ENCODE assay signal across 28 mouse cellular contexts in genomic region chr11:95379552-95379951, GRCm38 (mm10). TPM values are rescaled to one million over a fixed set of nuclear protein-coding genes. Genes with fewer than 3 reads are reported as not detected.
DNase-seq lines count a peak whose midpoint lies in the region; TF ChIP-seq lines count a peak whose summit lies in the region.
"Had no signal": no experiment of that assay in that cellular context is flagged by ENCODE, and none has a peak within 500 bp of the region (broad histone marks: within the 10 kb centered on the region; RNA-seq: fewer than 3 reads in every experiment).

No protein-coding gene starts in this region.

- peaks cover 21% of the 10 kb centered on the region for H3K4me1 ChIP-seq in olfactory bulb, adult 2 months (ENCODE audit: control insufficient read depth, insufficient read depth, low read length)
- H3K4me1 ChIP-seq: embryonic facial prominence, embryonic 13.5 days; forebrain, embryonic 12.5 days; hindbrain, embryonic 12.5 days had no signal

- no peak overlapping the region for H3K4me3 ChIP-seq in layer of hippocampus, adult 2 months
- H3K4me3 ChIP-seq in olfactory bulb, adult 2 months (ENCODE audit: insufficient read depth, low read depth, low read length) = no peak overlapping the region
- no peak overlapping the region for H3K4me3 ChIP-seq in left cerebral cortex, adult 2 months
- H3K4me3 ChIP-seq: embryonic facial prominence, embryonic 13.5 days; erythroblast, embryonic 14.5 days; forebrain, embryonic 12.5 days; hindbrain, embryonic 12.5 days; megakaryocyte, embryonic 14.5 days had no signal

- 57% methylated on average over 5 of the region's 5 CpGs for WGBS in olfactory bulb, adult 2 months

- no peak for TF ChIP-seq POLR2A in olfactory bulb, adult 2 months (IDR thresholded peaks at IDR 0.05; ENCODE audit: insufficient read depth, low read depth, low read length)

- DNase-seq in layer of hippocampus, adult 2 months (ENCODE audit: low spot score in 2 of 2) = no peak
- no peak for DNase-seq in layer of hippocampus, adult 9-10 months (ENCODE audit: low spot score)
- DNase-seq in 416B (ENCODE audit: low read depth) = peak; percentile 63
- DNase-seq in brain, adult 2 months (ENCODE audit: low read depth, low spot score) = peak; percentile 50
- DNase-seq in MN1 (ENCODE audit: low spot score) = no peak
- DNase-seq in left cerebral cortex, adult 2 months (ENCODE audit: extremely low spot score in 1 of 2, low spot score in 2 of 2) = no peak
- DNase-seq: adrenal gland, postnatal 14 days; B cell, adult 2 months; cerebellum, adult 11-12 months; cerebellum, postnatal 10 days; forebrain, postnatal 0 days; gastrocnemius, postnatal 10 days; heart, postnatal 14 days; kidney, adult 9 months; kidney, postnatal 10 days; left cerebral cortex, postnatal 4 days; lung, postnatal 4 days; midbrain, embryonic 14.5 days; right cerebral cortex, adult 18-20 months; thymus, adult 18-20 months; thymus, postnatal 25 days had no signal

- TF ChIP-seq CTCF in layer of hippocampus, adult 2 months (conservative IDR thresholded peaks at IDR 0.05) = no peak
- no peak for TF ChIP-seq CTCF in olfactory bulb, adult 2 months (IDR thresholded peaks at IDR 0.05; ENCODE audit: insufficient read depth, low read depth, low read length)
- no peak for TF ChIP-seq CTCF in left cerebral cortex, adult 2 months (IDR thresholded peaks at IDR 0.05)

- intact Hi-C loops in left cerebral cortex, adult 2 months (cut with DNase I) = no loop called here

- peak overlapping the region; percentile 76 for H3K27ac ChIP-seq in layer of hippocampus, adult 2 months
- H3K27ac ChIP-seq in olfactory bulb, adult 2 months (ENCODE audit: insufficient read depth, low read depth, low read length) = peak overlapping the region; percentile 6
- H3K27ac ChIP-seq in left cerebral cortex, adult 2 months = no peak overlapping the region
- H3K27ac ChIP-seq: embryonic facial prominence, embryonic 13.5 days; forebrain, embryonic 12.5 days; hindbrain, embryonic 12.5 days; stomach, postnatal 0 days had no signal

RNA-seq across cellular contexts. Expression of gene Slc35b1, which starts 4.9 kb away (rescaled TPM):
- 10 to 100 TPM; 64.4 to 69.2 TPM for total RNA-seq in layer of hippocampus, adult 2 months (2021)
- not detected in 2 replicates for polyA plus RNA-seq in olfactory bulb, adult 2 months (2012; ENCODE audit: insufficient read depth, insufficient read length, low replicate concordance, missing spikeins)
- total RNA-seq in left cerebral cortex, adult 2 months (2021) = 10 to 100 TPM; 55.8 to 61.9 TPM

RNA-seq across cellular contexts. Expression of gene Spop, which starts 34.3 kb away (rescaled TPM):
- total RNA-seq in layer of hippocampus, adult 2 months (2021) = 100 to 1,000 TPM; 170 to 176 TPM
- not detected in 2 replicates for polyA plus RNA-seq in olfactory bulb, adult 2 months (2012; ENCODE audit: insufficient read depth, insufficient read length, low replicate concordance, missing spikeins)
- 100 to 1,000 TPM; 178 to 187 TPM for total RNA-seq in left cerebral cortex, adult 2 months (2021)

RNA-seq across cellular contexts. Expression of gene Fam117a, which starts 42.7 kb away (rescaled TPM):
- total RNA-seq in layer of hippocampus, adult 2 months (2021) = 1 to 10 TPM; 4.1 to 6.0 TPM
- not detected in 2 replicates for polyA plus RNA-seq in olfactory bulb, adult 2 months (2012; ENCODE audit: insufficient read depth, insufficient read length, low replicate concordance, missing spikeins)
- 1 to 10 TPM; 3.0 to 3.6 TPM for total RNA-seq in left cerebral cortex, adult 2 months (2021)

Comparison
In these comparisons a context has a peak if more than half of its experiments do, and no peak if none do; other contexts are left out.
1. DNase-seq: peak in 416B (single experiment) and brain, adult 2 months (single experiment); none in layer of hippocampus, adult 2 months (0 of 2), layer of hippocampus, adult 9-10 months (single experiment), MN1 (single experiment) and left cerebral cortex, adult 2 months (0 of 2).